Mouse (Mus musculus) brain, embryonic 14.5 days (tissue): ENCODE measurements around the gene B3galnt1.

Experiments used
- CTCF ChIP-seq: fragments of 200-500 bp; IDR thresholded peaks from 2 replicates; pipeline ENCODE4 v1.5.1; 2012; ENCODE audit warnings: inconsistent platforms, mild to moderate bottlenecking, moderate library complexity, borderline replicate concordance; ENCODE audit not compliant: insufficient read depth, insufficient read length; ENCODE audit errors: extremely low read depth
- POLR2A ChIP-seq: fragments of 200-500 bp; IDR thresholded peaks from 2 replicates; pipeline ENCODE4 v1.6.1; 2012; ENCODE audit warnings: mild to moderate bottlenecking, inconsistent platforms, borderline replicate concordance; ENCODE audit not compliant: poor library complexity, insufficient read depth, insufficient read length, severe bottlenecking; ENCODE audit errors: extremely low read depth

- TF ChIP-seq CTCF (no peak), POLR2A (no peak)
Measured at GRCm38 (mm10) chr3:69563406-69563805, 35.4 kb downstream of the B3galnt1 start.
